Mouse (Mus musculus): ENCODE measurements around the gene Lemd1.

GRCm38 (mm10) chr1:132231470-132232274, 40.4 kb downstream of the Lemd1 start:
- no peak for TF ChIP-seq POLR2A (IDR thresholded peaks at IDR 0.05; ENCODE audit: borderline replicate concordance, extremely low read depth, low read depth, low read length)
- no peak for TF ChIP-seq CTCF (IDR thresholded peaks at IDR 0.05; ENCODE audit: insufficient read depth, low read length)

Measured in lung, adult 2 months (tissue).